Mouse (Mus musculus) liver, adult 2 months (tissue): ENCODE measurements around the gene Vdac1. TPM values are rescaled to one million over a fixed set of nuclear protein-coding genes. Genes with fewer than 3 reads are reported as not detected.

Experiments used
- DNase-seq: peaks from one replicate; pipeline ENCODE4 v3.0.0-alpha.2; 2011; ENCODE audit warnings: low read depth, low spot score; ENCODE audit errors: extremely low read depth
- H3K27ac ChIP-seq: fragments of 200-500 bp; replicated peaks from 2 replicates; pipeline ENCODE4 v1.5.1; 2012; ENCODE audit warnings: low read depth, mild to moderate bottlenecking, control low read depth, inconsistent platforms, low read length; ENCODE audit not compliant: insufficient read depth
- H3K27me3 ChIP-seq: fragments of 200-500 bp; 2 replicates; pipeline ENCODE4 v1.6.1; 2012; ENCODE audit warnings: mild to moderate bottlenecking, moderate library complexity, low read length, inconsistent platforms; ENCODE audit not compliant: control insufficient read depth, insufficient read depth
- H3K36me3 ChIP-seq: fragments of 200-500 bp; 2 replicates; pipeline ENCODE4 v1.6.1; 2012; ENCODE audit warnings: low read length, inconsistent platforms; ENCODE audit not compliant: control insufficient read depth, insufficient read depth
- H3K4me1 ChIP-seq: fragments of 200-500 bp; 2 replicates; pipeline ENCODE4 v1.6.1; 2011; ENCODE audit warnings: low read length; ENCODE audit not compliant: control insufficient read depth, insufficient read depth
- H3K4me3 ChIP-seq: fragments of 200-500 bp; 2 replicates; pipeline ENCODE4 v1.5.1; 2011; ENCODE audit warnings: low read depth, mild to moderate bottlenecking, control low read depth, low read length, moderate library complexity; ENCODE audit not compliant: insufficient read depth
- H3K79me2 ChIP-seq: fragments of 200-500 bp; 2 replicates; pipeline ENCODE4 v1.6.1; 2012; ENCODE audit warnings: inconsistent platforms, mild to moderate bottlenecking, low read length, moderate library complexity; ENCODE audit not compliant: control insufficient read depth, insufficient read depth
- H3K9ac ChIP-seq: fragments of 200-500 bp; 2 replicates; pipeline ENCODE4 v1.6.1; 2012; ENCODE audit warnings: low read depth, mild to moderate bottlenecking, control low read depth, inconsistent platforms, low read length
- CTCF ChIP-seq: fragments of 200-500 bp; IDR thresholded peaks from 2 replicates; pipeline ENCODE4 v1.5.1; 2011; ENCODE audit warnings: low read depth, low read length, control low read depth
- POLR2A ChIP-seq: fragments of 200-500 bp; IDR thresholded peaks from 2 replicates; pipeline ENCODE4 v1.6.1; 2011; ENCODE audit warnings: low read length, control low read depth; ENCODE audit not compliant: insufficient read depth; ENCODE audit errors: extremely low read depth
- WGBS: fragments of 180-500 bp; shearing (Covaris S2); methylation state at CpG from one replicate; pipeline ENCODE4 v1.1.7; 2018; 5-methylcytosine and 5-hydroxymethylcytosine counted together
- polyA plus RNA-seq: library from polyadenylated mRNA; depleted of rRNA; stranded (reverse); fragments of >200 nt; gene quantifications from 2 replicates; pipeline ENCODE4 v1.2.3, GENCODE M21; 2012
- total RNA-seq: library from RNA; depleted of rRNA; stranded (reverse); fragments of >200 nt; gene quantifications from 2 replicates; pipeline ENCODE4 v1.2.3, GENCODE M21; 2014

Vdac1 gene
- total and polyA plus RNA-seq, 2 experiments = 71.7 to 213 TPM

DNA sequence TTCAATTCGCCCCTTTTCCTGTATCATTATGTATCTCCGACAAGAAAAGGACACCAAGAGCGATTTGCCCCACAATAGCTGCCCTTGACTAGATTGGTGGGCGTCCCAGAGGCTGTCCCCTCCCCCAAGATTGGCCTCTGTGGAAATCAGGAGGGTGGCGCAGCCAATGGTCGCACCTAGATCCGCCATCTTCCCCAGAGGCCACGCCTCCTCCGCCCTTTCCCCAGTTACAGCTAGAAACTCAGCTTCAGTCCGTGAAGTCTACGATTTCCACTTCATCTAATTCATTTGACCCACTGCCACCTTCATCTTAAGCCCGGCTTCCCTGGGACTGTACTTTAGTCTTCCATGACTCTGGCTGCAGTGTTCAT is 14.0 kb upstream of the Vdac1 start:
- Histone ChIP-seq H3K4me3 (peak overlapping the region; percentile 31; the same call in 1 of the 2 replicates), H3K4me1 (peaks cover 6% of the 10 kb centered on the region), H3K79me2 (no peaks in the 10 kb centered on the region), H3K9ac (no peak overlapping the region), H3K27me3 (no peaks in the 10 kb centered on the region), H3K27ac (no peak overlapping the region), H3K36me3 (no peaks in the 10 kb centered on the region)
- WGBS = 12% methylated on average over 12 of the region's 12 CpGs
- no peak for DNase-seq
- TF ChIP-seq CTCF (no peak), POLR2A (no peak)

GRCm38 (mm10) chr11:52348156-52348555 is 12.5 kb upstream of the Vdac1 start:
- no peaks in the 10 kb centered on the region for H3K36me3 ChIP-seq
- H3K79me2 ChIP-seq = no peaks in the 10 kb centered on the region
- no peak overlapping the region for H3K27ac ChIP-seq
- H3K9ac ChIP-seq = no peak overlapping the region
- 86% methylated on average over 4 of the region's 4 CpGs for WGBS
- TF ChIP-seq POLR2A (no peak), CTCF (no peak)
- H3K4me1 ChIP-seq = peaks cover 9% of the 10 kb centered on the region
- no peak overlapping the region for H3K4me3 ChIP-seq
- no peak for DNase-seq
- H3K27me3 ChIP-seq = no peaks in the 10 kb centered on the region

GRCm38 (mm10) chr11:52348724-52349123 is 11.9 kb upstream of the Vdac1 start:
- no peaks in the 10 kb centered on the region for H3K36me3 ChIP-seq
- no peaks in the 10 kb centered on the region for H3K79me2 ChIP-seq
- 84% methylated on average over 3 of the region's 3 CpGs for WGBS
- TF ChIP-seq POLR2A (no peak), CTCF (peak; percentile 41)
- no peak overlapping the region for H3K4me3 ChIP-seq
- DNase-seq = no peak
- no peak overlapping the region for H3K27ac ChIP-seq
- no peak overlapping the region for H3K9ac ChIP-seq
- no peaks in the 10 kb centered on the region for H3K27me3 ChIP-seq
- H3K4me1 ChIP-seq = peaks cover 9% of the 10 kb centered on the region

DNA sequence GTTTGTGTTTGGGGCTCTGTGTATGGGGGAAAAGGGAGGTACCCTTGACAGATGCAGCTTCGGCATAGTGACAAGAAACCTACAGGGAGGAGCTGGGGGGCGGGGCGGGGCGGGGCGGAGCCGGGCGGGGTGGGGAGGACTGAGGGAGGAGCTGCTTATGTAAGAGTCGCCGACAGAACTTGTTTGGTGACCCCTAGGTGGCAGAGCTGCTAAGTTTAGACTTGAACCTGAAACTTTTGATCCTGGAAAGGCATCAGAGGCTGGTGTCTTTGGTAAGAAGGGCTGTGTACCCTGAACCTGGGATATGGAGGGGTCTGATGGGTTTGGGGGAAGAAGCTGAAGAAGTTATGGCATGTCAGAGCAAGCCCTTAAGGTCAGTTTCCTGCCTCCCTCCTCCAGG is 9.7 kb upstream of the Vdac1 start:
- Histone ChIP-seq H3K27ac (peak overlapping the region; percentile 70), H3K4me1 (peaks cover 9% of the 10 kb centered on the region), H3K9ac (no peak overlapping the region), H3K27me3 (no peaks in the 10 kb centered on the region), H3K36me3 (no peaks in the 10 kb centered on the region), H3K79me2 (no peaks in the 10 kb centered on the region), H3K4me3 (no peak overlapping the region)
- WGBS = 0% methylated on average over 9 of the region's 9 CpGs
- DNase-seq = peak; percentile 87
- TF ChIP-seq CTCF = 0 out of 2 replicates have a peak, but pooled peaks have one; percentile 17
- TF ChIP-seq POLR2A = no peak

DNA sequence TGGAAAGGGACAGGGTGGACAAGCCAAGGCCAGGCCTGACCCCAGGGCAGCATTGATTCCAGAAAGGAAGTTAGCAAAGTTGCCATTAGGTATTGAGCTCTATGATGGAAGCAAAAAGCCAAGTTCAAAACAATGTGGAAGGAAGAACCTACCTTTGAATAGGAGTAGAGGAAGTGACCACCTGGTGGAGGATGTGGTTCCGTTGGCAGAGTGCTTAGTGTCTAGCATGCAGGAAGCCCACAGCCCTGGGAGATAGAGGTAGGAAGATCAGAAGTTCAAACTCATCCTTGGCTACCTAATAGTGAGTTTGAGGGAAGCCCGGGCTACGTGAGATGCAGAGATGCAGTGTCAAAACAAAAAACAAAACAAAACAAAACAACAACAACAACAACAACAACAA is 8.4 kb upstream of the Vdac1 start:
- WGBS = 93% methylated on average over 3 of the region's 3 CpGs
- no peaks in the 10 kb centered on the region for H3K79me2 ChIP-seq

DNA sequence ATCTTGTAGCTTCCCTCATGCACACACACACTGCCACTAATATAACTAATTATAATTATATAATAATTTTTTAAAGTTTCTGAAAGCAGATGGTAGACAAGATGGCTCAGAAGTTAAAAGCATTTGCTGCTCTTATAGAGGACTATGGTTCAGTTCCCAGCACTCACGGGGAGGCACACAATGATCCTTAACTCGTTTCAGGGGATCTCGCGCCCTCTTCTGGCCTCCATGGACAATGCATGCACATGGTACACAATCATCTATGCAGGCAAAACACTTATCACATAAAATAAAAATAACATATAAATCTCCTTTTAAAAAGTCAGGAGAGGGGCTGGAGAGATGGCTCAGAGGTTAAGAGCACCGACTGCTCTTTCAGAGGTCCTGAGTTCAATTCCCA is 6.0 kb upstream of the Vdac1 start:
- Histone ChIP-seq H3K36me3 (no peaks in the 10 kb centered on the region), H3K4me1 (peaks cover 22% of the 10 kb centered on the region), H3K4me3 (no peak overlapping the region), H3K9ac (no peak overlapping the region), H3K27me3 (no peaks in the 10 kb centered on the region), H3K27ac (no peak overlapping the region), H3K79me2 (no peaks in the 10 kb centered on the region)
- TF ChIP-seq POLR2A = no peak
- TF ChIP-seq CTCF = no peak
- 94% methylated on average over 5 of the region's 5 CpGs for WGBS
- DNase-seq = no peak

More for the DNA sequence above, 8.4 kb upstream of the Vdac1 start:
- no peak overlapping the region for H3K4me3 ChIP-seq
- H3K27me3 ChIP-seq = no peaks in the 10 kb centered on the region
- no peak overlapping the region for H3K27ac ChIP-seq
- no peak overlapping the region for H3K9ac ChIP-seq
- no peak for DNase-seq
- H3K36me3 ChIP-seq = no peaks in the 10 kb centered on the region
- H3K4me1 ChIP-seq = peaks cover 9% of the 10 kb centered on the region
- no peak for TF ChIP-seq POLR2A
- no peak for TF ChIP-seq CTCF
